Mouse (Mus musculus): Measurements from ENCODE around the gene Larp6. TPM values are rescaled to one million over a fixed set of nuclear protein-coding genes. Genes with fewer than 3 reads are reported as not detected.

Larp6 gene
- polyA plus RNA-seq, 1 experiment: 35.8 TPM

- TF ChIP-seq CTCF (IDR thresholded peaks at IDR 0.05; ENCODE audit: extremely low read depth, insufficient read depth, low read length): no peak
- no peak for TF ChIP-seq POLR2A (IDR thresholded peaks at IDR 0.05; ENCODE audit: extremely low read depth, insufficient read depth, low read length)
- H3K4me3 ChIP-seq (ENCODE audit: insufficient read depth, low read length): no peak overlapping the region
- no peak overlapping the region for H3K27ac ChIP-seq (ENCODE audit: insufficient read depth, low read length)
- H3K4me1 ChIP-seq (ENCODE audit: control insufficient read depth, insufficient read depth, low read length): peaks cover 4% of the 10 kb centered on the region
Observed at GRCm38 (mm10) chr9:60741436-60741835, 28.6 kb downstream of the Larp6 start.

- no peak for TF ChIP-seq POLR2A (IDR thresholded peaks at IDR 0.05; ENCODE audit: extremely low read depth, insufficient read depth, low read length)
- TF ChIP-seq CTCF (IDR thresholded peaks at IDR 0.05; ENCODE audit: extremely low read depth, insufficient read depth, low read length): no peak
- no peak overlapping the region for H3K4me3 ChIP-seq (ENCODE audit: insufficient read depth, low read length)
- no peak overlapping the region for H3K27ac ChIP-seq (ENCODE audit: insufficient read depth, low read length)
- H3K4me1 ChIP-seq (ENCODE audit: control insufficient read depth, insufficient read depth, low read length): peaks cover 4% of the 10 kb centered on the region
Observed at GRCm38 (mm10) chr9:60742516-60742915, 29.7 kb downstream of the Larp6 start.

GRCm38 (mm10) chr9:60743180-60743900 lies 30.6 kb downstream of the Larp6 start:
- TF ChIP-seq POLR2A (IDR thresholded peaks at IDR 0.05; ENCODE audit: extremely low read depth, insufficient read depth, low read length) (no peak), CTCF (IDR thresholded peaks at IDR 0.05; ENCODE audit: extremely low read depth, insufficient read depth, low read length) (no peak)
- Histone ChIP-seq H3K4me3 (ENCODE audit: insufficient read depth, low read length) (no peak overlapping the region), H3K4me1 (ENCODE audit: control insufficient read depth, insufficient read depth, low read length) (peaks cover 4% of the 10 kb centered on the region), H3K27ac (ENCODE audit: insufficient read depth, low read length) (no peak overlapping the region)

- TF ChIP-seq POLR2A (IDR thresholded peaks at IDR 0.05; ENCODE audit: extremely low read depth, insufficient read depth, low read length) (no peak), CTCF (IDR thresholded peaks at IDR 0.05; ENCODE audit: extremely low read depth, insufficient read depth, low read length) (peak; percentile 88)
- no peak overlapping the region for H3K4me3 ChIP-seq (ENCODE audit: insufficient read depth, low read length)
- peaks cover 4% of the 10 kb centered on the region for H3K4me1 ChIP-seq (ENCODE audit: control insufficient read depth, insufficient read depth, low read length)
- H3K27ac ChIP-seq (ENCODE audit: insufficient read depth, low read length): no peak overlapping the region
Observed at GRCm38 (mm10) chr9:60744171-60744969, 31.6 kb downstream of the Larp6 start.

GRCm38 (mm10) chr9:60744971-60745370 lies 32.2 kb downstream of the Larp6 start:
- no peak overlapping the region for H3K27ac ChIP-seq (ENCODE audit: insufficient read depth, low read length)
- H3K4me1 ChIP-seq (ENCODE audit: control insufficient read depth, insufficient read depth, low read length): peaks cover 4% of the 10 kb centered on the region
- TF ChIP-seq POLR2A (IDR thresholded peaks at IDR 0.05; ENCODE audit: extremely low read depth, insufficient read depth, low read length) (no peak), CTCF (IDR thresholded peaks at IDR 0.05; ENCODE audit: extremely low read depth, insufficient read depth, low read length) (no peak)
- no peak overlapping the region for H3K4me3 ChIP-seq (ENCODE audit: insufficient read depth, low read length)

GRCm38 (mm10) chr9:60746561-60746960 lies 33.8 kb downstream of the Larp6 start:
- Histone ChIP-seq H3K27ac (ENCODE audit: insufficient read depth, low read length) (no peak overlapping the region), H3K4me1 (ENCODE audit: control insufficient read depth, insufficient read depth, low read length) (peaks cover 4% of the 10 kb centered on the region)
- TF ChIP-seq CTCF (IDR thresholded peaks at IDR 0.05; ENCODE audit: extremely low read depth, insufficient read depth, low read length): no peak
- no peak for TF ChIP-seq POLR2A (IDR thresholded peaks at IDR 0.05; ENCODE audit: extremely low read depth, insufficient read depth, low read length)

GRCm38 (mm10) chr9:60747672-60748071 lies 34.9 kb downstream of the Larp6 start:
- TF ChIP-seq CTCF (IDR thresholded peaks at IDR 0.05; ENCODE audit: extremely low read depth, insufficient read depth, low read length) (no peak), POLR2A (IDR thresholded peaks at IDR 0.05; ENCODE audit: extremely low read depth, insufficient read depth, low read length) (no peak)
- Histone ChIP-seq H3K4me1 (ENCODE audit: control insufficient read depth, insufficient read depth, low read length) (peaks cover 2% of the 10 kb centered on the region; the same call in 1 of the 2 replicates), H3K4me3 (ENCODE audit: insufficient read depth, low read length) (no peak overlapping the region), H3K27ac (ENCODE audit: insufficient read depth, low read length) (no peak overlapping the region)

More at GRCm38 (mm10) chr9:60746561-60746960, 33.8 kb downstream of the Larp6 start:
- H3K4me3 ChIP-seq (ENCODE audit: insufficient read depth, low read length): no peak overlapping the region

DNA sequence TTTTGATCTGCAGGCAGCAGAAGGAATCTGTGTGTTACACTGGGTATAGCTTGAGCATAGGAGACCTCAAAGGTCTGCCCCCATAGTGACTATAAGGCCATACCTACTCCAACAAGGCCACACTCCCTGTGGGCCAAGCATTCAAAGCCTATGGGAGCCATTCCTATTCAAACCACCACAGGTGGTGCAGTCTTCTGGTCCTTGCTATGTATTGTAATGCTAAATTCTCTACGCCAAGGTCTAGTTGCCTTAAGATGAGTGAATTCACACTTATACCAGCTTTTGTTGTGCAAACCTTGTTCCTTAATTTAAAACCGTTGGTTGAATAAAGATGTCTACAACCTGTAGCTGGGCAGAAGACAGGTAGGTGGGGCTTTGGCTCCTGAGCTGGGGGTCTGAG lies 35.4 kb downstream of the Larp6 start:
- no peak for TF ChIP-seq CTCF (IDR thresholded peaks at IDR 0.05; ENCODE audit: extremely low read depth, insufficient read depth, low read length)
- TF ChIP-seq POLR2A (IDR thresholded peaks at IDR 0.05; ENCODE audit: extremely low read depth, insufficient read depth, low read length): no peak
- no peak overlapping the region for H3K27ac ChIP-seq (ENCODE audit: insufficient read depth, low read length)
- H3K4me3 ChIP-seq (ENCODE audit: insufficient read depth, low read length): no peak overlapping the region
- no peaks in the 10 kb centered on the region for H3K4me1 ChIP-seq (ENCODE audit: control insufficient read depth, insufficient read depth, low read length)

- no peak overlapping the region for H3K4me3 ChIP-seq (ENCODE audit: insufficient read depth, low read length)
- no peaks in the 10 kb centered on the region for H3K4me1 ChIP-seq (ENCODE audit: control insufficient read depth, insufficient read depth, low read length)
- TF ChIP-seq POLR2A (IDR thresholded peaks at IDR 0.05; ENCODE audit: extremely low read depth, insufficient read depth, low read length): no peak
- TF ChIP-seq CTCF (IDR thresholded peaks at IDR 0.05; ENCODE audit: extremely low read depth, insufficient read depth, low read length): no peak
- no peak overlapping the region for H3K27ac ChIP-seq (ENCODE audit: insufficient read depth, low read length)
Observed at GRCm38 (mm10) chr9:60749105-60749504, 36.3 kb downstream of the Larp6 start.

Data from cortical plate, adult 2 months (tissue).